8 mouse cellular contexts compared by ENCODE assay signal in the genomic region with DNA sequence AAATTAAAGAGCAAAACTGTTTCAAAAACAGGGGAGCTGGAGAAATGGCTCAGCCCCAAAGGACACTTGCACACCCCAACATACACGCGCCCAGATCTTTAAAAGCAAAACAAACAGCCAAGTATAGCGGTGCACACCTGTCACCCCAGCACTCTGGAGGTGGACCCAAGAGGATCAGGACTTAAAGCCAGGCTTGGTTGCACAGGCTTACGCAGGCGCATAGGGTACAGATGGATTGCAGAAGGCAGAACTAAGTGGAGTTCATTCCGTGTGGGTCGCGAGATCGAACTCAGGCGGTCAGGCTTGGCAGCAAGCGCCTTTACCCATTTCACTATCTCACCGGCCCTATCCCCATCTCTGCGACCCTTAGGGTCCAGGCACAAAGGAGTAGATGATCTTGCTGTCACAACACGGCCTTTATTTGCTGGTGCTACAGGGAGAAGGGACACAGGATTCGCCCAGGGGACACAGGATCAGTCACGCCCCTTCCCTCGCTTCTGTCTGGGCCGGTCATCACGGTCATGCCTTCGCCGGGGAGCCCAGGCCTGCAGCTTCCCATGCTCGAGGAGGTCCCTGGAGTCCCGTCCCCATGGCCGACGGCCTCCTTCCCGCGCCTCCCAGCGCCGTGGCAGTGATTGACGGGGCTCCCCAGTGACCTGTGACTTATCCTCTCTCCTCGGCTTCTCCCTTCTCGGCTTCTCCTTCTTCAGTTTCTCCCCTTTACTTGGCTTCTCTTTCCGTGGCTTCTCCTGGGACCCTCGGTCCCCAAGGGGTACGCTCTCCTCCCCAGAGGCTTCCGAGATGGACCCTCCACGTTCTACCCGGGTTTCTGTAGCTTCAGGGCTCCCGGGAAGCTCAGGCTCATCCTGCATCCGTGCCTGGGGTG. TPM values are rescaled to one million over a fixed set of nuclear protein-coding genes. Genes with fewer than 3 reads are reported as not detected.
DNase-seq lines count a peak whose midpoint lies in the region; ATAC-seq lines count a peak whose summit lies in the region.

No protein-coding gene starts in this region.

- H3K4me3 ChIP-seq in megakaryocyte, embryonic 14.5 days (replicated peaks): peak overlapping the region; percentile 64
- H3K4me3 ChIP-seq in liver, embryonic 12.5 days: peak overlapping the region; percentile 5; the same call in 1 of the 2 replicates
- H3K4me3 ChIP-seq in stomach, embryonic 16.5 days (replicated peaks; ENCODE audit: low read length): peak overlapping the region; percentile 17

- DNase-seq in cerebellum, adult 9-10 months: peak; percentile 51
- no peak for DNase-seq in cerebellum, adult 11 months
- DNase-seq in layer of hippocampus, postnatal 25 days (ENCODE audit: extremely low spot score in 1 of 2, low spot score in 1 of 2): no peak
- no peak for DNase-seq in gastrocnemius, adult 18-20 months (ENCODE audit: low spot score)

- peak overlapping the region; percentile 88 for H3K4me2 ChIP-seq in liver, embryonic 12.5 days
- peak overlapping the region; percentile 19 for H3K4me2 ChIP-seq in stomach, embryonic 16.5 days (ENCODE audit: low read depth, low read length)

- no peak overlapping the region for H3K9ac ChIP-seq in liver, embryonic 12.5 days
- peak overlapping the region; percentile 22 for H3K9ac ChIP-seq in stomach, embryonic 16.5 days (ENCODE audit: low read length)

- WGBS in liver, embryonic 12.5 days (ENCODE audit: insufficient replicate concordance): 19% methylated on average over 40 of the region's 40 CpGs
- 22% methylated on average over 40 of the region's 40 CpGs for WGBS in stomach, embryonic 16.5 days

- H3K9me3 ChIP-seq in megakaryocyte, embryonic 14.5 days: no peaks in the 10 kb centered on the region
- no peaks in the 10 kb centered on the region for H3K9me3 ChIP-seq in liver, embryonic 12.5 days (replicated peaks)
- no peaks in the 10 kb centered on the region for H3K9me3 ChIP-seq in stomach, embryonic 16.5 days (replicated peaks; ENCODE audit: control insufficient read depth, low read length)

- no peak for ATAC-seq in megakaryocyte, adult 5-6 weeks (ENCODE audit: poor library complexity, severe bottlenecking)
- ATAC-seq in liver, embryonic 12.5 days: no peak
- no peak for ATAC-seq in stomach, embryonic 16.5 days (ENCODE audit: insufficient read depth, low FRiP score)

- H3K36me3 ChIP-seq in megakaryocyte, embryonic 14.5 days (replicated peaks; ENCODE audit: low read length): peaks cover 39% of the 10 kb centered on the region
- H3K36me3 ChIP-seq in liver, embryonic 12.5 days: peaks cover 23% of the 10 kb centered on the region
- peaks cover 15% of the 10 kb centered on the region; the same call in 1 of the 2 replicates for H3K36me3 ChIP-seq in stomach, embryonic 16.5 days (ENCODE audit: control insufficient read depth, insufficient read depth, low read length)

- peaks cover 43% of the 10 kb centered on the region for H3K27me3 ChIP-seq in megakaryocyte, embryonic 14.5 days (replicated peaks)
- H3K27me3 ChIP-seq in liver, embryonic 12.5 days (replicated peaks): peaks cover 72% of the 10 kb centered on the region
- H3K27me3 ChIP-seq in stomach, embryonic 16.5 days (ENCODE audit: control insufficient read depth, insufficient read depth, low read length): peaks cover 3% of the 10 kb centered on the region; the same call in 1 of the 2 replicates

- H3K4me1 ChIP-seq in megakaryocyte, embryonic 14.5 days: peaks cover 65% of the 10 kb centered on the region
- H3K4me1 ChIP-seq in liver, embryonic 12.5 days: peaks cover 60% of the 10 kb centered on the region
- peaks cover 21% of the 10 kb centered on the region for H3K4me1 ChIP-seq in stomach, embryonic 16.5 days (ENCODE audit: control insufficient read depth, insufficient read depth, low read length)

- H3K27ac ChIP-seq in liver, embryonic 12.5 days: no peak overlapping the region
- no peak overlapping the region for H3K27ac ChIP-seq in stomach, embryonic 16.5 days (ENCODE audit: low read length)

RNA-seq across cellular contexts. Expression of gene Amh, which starts 3.3 kb away (rescaled TPM):
- 1.1 and 5.5 TPM in 2 replicates for polyA plus RNA-seq in megakaryocyte, embryonic 14.5 days (2012; ENCODE audit: insufficient read depth, low replicate concordance)
- not detected in 2 replicates for total RNA-seq in megakaryocyte, adult 5-6 weeks (2015)
- total RNA-seq in megakaryocyte, adult 5-6 weeks (2017): not detected in 2 replicates
- 0.07 TPM in 1 of 2 replicates, not detected in the other for polyA plus RNA-seq in liver, embryonic 12.5 days (2016; fragmentation: Nextera tagmentation; extraction: Ambion mirVana)
- polyA plus RNA-seq in stomach, embryonic 16.5 days (2015; fragmentation: Nextera tagmentation; extraction: Ambion mirVana): not detected in 2 replicates
- 1 to 10 TPM; 2.3 to 3.2 TPM for total RNA-seq in layer of hippocampus, postnatal 25 days (2021)
- under 1 TPM; 0.31 to 0.32 TPM for total RNA-seq in gastrocnemius, adult 18-20 months (2021)

RNA-seq across cellular contexts. Expression of gene Jsrp1, which starts 5.0 kb away (rescaled TPM):
- polyA plus RNA-seq in megakaryocyte, embryonic 14.5 days (2012; ENCODE audit: insufficient read depth, low replicate concordance): not detected in 2 replicates
- not detected in 2 replicates for total RNA-seq in megakaryocyte, adult 5-6 weeks (2015)
- total RNA-seq in megakaryocyte, adult 5-6 weeks (2017): not detected in 2 replicates
- 0.18 and 0.46 TPM in 2 replicates for polyA plus RNA-seq in liver, embryonic 12.5 days (2016; fragmentation: Nextera tagmentation; extraction: Ambion mirVana)
- 0.65 and 8.4 TPM in 2 replicates for polyA plus RNA-seq in stomach, embryonic 16.5 days (2015; fragmentation: Nextera tagmentation; extraction: Ambion mirVana)
- total RNA-seq in layer of hippocampus, postnatal 25 days (2021): 1 to 10 TPM; 2.5 to 3.5 TPM
- total RNA-seq in gastrocnemius, adult 18-20 months (2021): 100 to 1,000 TPM; 448 to 461 TPM

RNA-seq across cellular contexts. Expression of gene Plekhj1, which starts 9.9 kb away (rescaled TPM):
- 184 and 251 TPM in 2 replicates for polyA plus RNA-seq in megakaryocyte, embryonic 14.5 days (2012; ENCODE audit: insufficient read depth, low replicate concordance)
- 82.4 and 84.3 TPM in 2 replicates for total RNA-seq in megakaryocyte, adult 5-6 weeks (2015)
- total RNA-seq in megakaryocyte, adult 5-6 weeks (2017): 35.5 and 43.5 TPM in 2 replicates
- 134 and 137 TPM in 2 replicates for polyA plus RNA-seq in liver, embryonic 12.5 days (2016; fragmentation: Nextera tagmentation; extraction: Ambion mirVana)
- 102 and 114 TPM in 2 replicates for polyA plus RNA-seq in stomach, embryonic 16.5 days (2015; fragmentation: Nextera tagmentation; extraction: Ambion mirVana)
- 10 to 100 TPM; 63.6 to 71.6 TPM for total RNA-seq in layer of hippocampus, postnatal 25 days (2021)
- 10 to 100 TPM; 24.3 to 25.8 TPM for total RNA-seq in gastrocnemius, adult 18-20 months (2021)

RNA-seq across cellular contexts. Expression of gene Sf3a2, which starts 10.3 kb away (rescaled TPM):
- polyA plus RNA-seq in megakaryocyte, embryonic 14.5 days (2012; ENCODE audit: insufficient read depth, low replicate concordance): 413 and 1,110 TPM in 2 replicates
- total RNA-seq in megakaryocyte, adult 5-6 weeks (2015): 45.8 and 46.6 TPM in 2 replicates
- 13.1 and 20.4 TPM in 2 replicates for total RNA-seq in megakaryocyte, adult 5-6 weeks (2017)
- polyA plus RNA-seq in liver, embryonic 12.5 days (2016; fragmentation: Nextera tagmentation; extraction: Ambion mirVana): 53.5 and 54.1 TPM in 2 replicates
- 51.3 and 53.7 TPM in 2 replicates for polyA plus RNA-seq in stomach, embryonic 16.5 days (2015; fragmentation: Nextera tagmentation; extraction: Ambion mirVana)
- 10 to 100 TPM; 46.2 to 52.0 TPM for total RNA-seq in layer of hippocampus, postnatal 25 days (2021)
- total RNA-seq in gastrocnemius, adult 18-20 months (2021): 10 to 100 TPM; 27.3 to 27.6 TPM

RNA-seq across cellular contexts. Expression of gene Oaz1, which starts 18.1 kb away (rescaled TPM):
- polyA plus RNA-seq in megakaryocyte, embryonic 14.5 days (2012; ENCODE audit: insufficient read depth, low replicate concordance): 2,272 and 5,289 TPM in 2 replicates
- total RNA-seq in megakaryocyte, adult 5-6 weeks (2015): 1,171 and 1,242 TPM in 2 replicates
- total RNA-seq in megakaryocyte, adult 5-6 weeks (2017): 206 and 296 TPM in 2 replicates
- 1,528 and 1,635 TPM in 2 replicates for polyA plus RNA-seq in liver, embryonic 12.5 days (2016; fragmentation: Nextera tagmentation; extraction: Ambion mirVana)
- polyA plus RNA-seq in stomach, embryonic 16.5 days (2015; fragmentation: Nextera tagmentation; extraction: Ambion mirVana): 1,560 and 1,582 TPM in 2 replicates
- 100 to 1,000 TPM; 491 to 550 TPM for total RNA-seq in layer of hippocampus, postnatal 25 days (2021)
- total RNA-seq in gastrocnemius, adult 18-20 months (2021): 100 to 1,000 TPM; 698 to 770 TPM

Comparison
In these comparisons a context has a peak if more than half of its experiments do, and no peak if none do; other contexts are left out.
1. H3K4me3 ChIP-seq: peak in every context shown above with its lines; median percentile 64 in megakaryocyte, embryonic 14.5 days; 17 in stomach, embryonic 16.5 days; 5 in liver, embryonic 12.5 days.
2. RNA of gene Jsrp1, which starts 5.0 kb away (total RNA-seq): 448 to 461 TPM in gastrocnemius, adult 18-20 months; 2.5 to 3.5 TPM in layer of hippocampus, postnatal 25 days and not detected in megakaryocyte, adult 5-6 weeks; every median in the first group is over 10 times any median in the second.